Mouse (Mus musculus) lung, embryonic 14.5 days (tissue): Measurements from ENCODE around the gene Dgkz. TPM values are rescaled to one million over a fixed set of nuclear protein-coding genes. Genes with fewer than 3 reads are reported as not detected.

Source experiments
- ATAC-seq: fragments of 200-750 bp; cut with Nextera tagmentation; 2 replicates; pipeline ENCODE4 v1.8.0; 2017; ENCODE audit warnings: mild to moderate bottlenecking, moderate TSS enrichment, moderate library complexity; ENCODE audit not compliant: insufficient read depth
- DNase-seq: peaks from one replicate; pipeline ENCODE4 v3.0.0-alpha.2; 2015
- H3K27ac ChIP-seq: fragments of 300-500 bp; sonication (generic); 2 replicates; pipeline ENCODE4 v1.5.1; 2014; ENCODE audit warnings: low read depth, mild to moderate bottlenecking, moderate library complexity
- H3K27me3 ChIP-seq: fragments of 300-500 bp; sonication (generic); 2 replicates; pipeline ENCODE4 v1.6.1; 2014; ENCODE audit warnings: low read length, control low read depth; ENCODE audit not compliant: insufficient read depth
- H3K36me3 ChIP-seq: fragments of 300-500 bp; sonication (generic); 2 replicates; pipeline ENCODE4 v1.6.1; 2014; ENCODE audit warnings: control low read depth; ENCODE audit not compliant: insufficient read depth
- H3K4me1 ChIP-seq: fragments of 300-500 bp; sonication (generic); 2 replicates; pipeline ENCODE4 v1.6.1; 2014; ENCODE audit warnings: antibody characterized with exemption, control low read depth; ENCODE audit not compliant: insufficient read depth
- H3K4me2 ChIP-seq: fragments of 300-500 bp; sonication (generic); 2 replicates; pipeline ENCODE4 v1.6.1; 2014; ENCODE audit warnings: mild to moderate bottlenecking
- H3K4me3 ChIP-seq: fragments of 300-500 bp; sonication (generic); 2 replicates; pipeline ENCODE4 v1.5.1; 2014; ENCODE audit warnings: low read depth, low read length
- H3K9ac ChIP-seq: fragments of 300-500 bp; sonication (generic); 2 replicates; pipeline ENCODE4 v1.6.1; 2014
- H3K9me3 ChIP-seq: fragments of 300-500 bp; sonication (generic); 2 replicates; pipeline ENCODE4 v1.6.1; 2016; ENCODE audit warnings: low read depth, low read length, control low read depth
- CTCF ChIP-seq: IDR thresholded peaks from 2 replicates; pipeline ENCODE4 v1.5.1; 2016; ENCODE audit warnings: antibody characterized with exemption, low read depth
- WGBS: fragments of 180-500 bp; shearing (Covaris S2); extraction: QIAGEN DNeasy Blood & Tissue Kit; methylation state at CpG from one replicate; pipeline ENCODE4 v1.1.7; 2014; 5-methylcytosine and 5-hydroxymethylcytosine counted together
- polyA plus RNA-seq: library from polyadenylated mRNA; unstranded; fragments of >200 nt; fragmentation: Nextera tagmentation; extraction: Ambion mirVana; gene quantifications from 2 replicates; pipeline ENCODE4 v1.2.1, GENCODE M21; 2014

Gene Dgkz
- polyA plus RNA-seq, 1 experiment from 2014 or later: 63.9 TPM

GRCm38 (mm10) chr2:91936154-91936553, 39.5 kb downstream of the Dgkz start:
- TF ChIP-seq CTCF: no peak
- Histone ChIP-seq H3K36me3 (peaks cover 81% of the 10 kb centered on the region), H3K4me3 (no peak overlapping the region), H3K27ac (no peak overlapping the region), H3K9ac (no peak overlapping the region), H3K9me3 (no peaks in the 10 kb centered on the region), H3K4me2 (no peak overlapping the region), H3K4me1 (peaks cover 11% of the 10 kb centered on the region), H3K27me3 (no peaks in the 10 kb centered on the region)
- DNase-seq (no peak), ATAC-seq (no peak)
- WGBS: 91% methylated on average over 7 of the region's 7 CpGs

GRCm38 (mm10) chr2:91934826-91935525, 40.7 kb downstream of the Dgkz start:
- DNase-seq (no peak), ATAC-seq (no peak)
- Histone ChIP-seq H3K4me2 (no peak overlapping the region), H3K4me1 (peaks cover 11% of the 10 kb centered on the region), H3K4me3 (no peak overlapping the region), H3K9ac (no peak overlapping the region), H3K27me3 (no peaks in the 10 kb centered on the region), H3K36me3 (peaks cover 69% of the 10 kb centered on the region), H3K27ac (no peak overlapping the region), H3K9me3 (no peaks in the 10 kb centered on the region)
- TF ChIP-seq CTCF: no peak
- WGBS: 86% methylated on average over 9 of the region's 9 CpGs

DNA sequence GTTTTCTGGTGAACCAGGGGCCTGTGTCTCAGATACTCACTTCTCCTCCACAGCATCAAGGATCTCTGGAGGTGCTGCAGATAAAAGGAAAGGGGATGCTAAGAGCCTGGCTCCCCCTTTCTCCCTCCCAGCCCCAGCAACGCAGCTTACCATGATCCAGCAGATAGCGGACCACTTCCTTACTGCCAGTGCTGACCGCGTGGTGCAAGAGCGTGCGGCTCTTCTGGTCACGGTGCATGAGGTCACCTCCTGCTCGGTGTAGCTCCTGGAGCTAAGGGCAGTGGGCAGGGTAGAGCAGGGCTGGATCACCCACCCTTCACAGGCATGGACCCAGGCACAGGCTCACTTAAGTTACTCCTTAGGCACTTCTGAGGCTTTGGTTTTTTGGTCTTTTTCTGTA, 41.6 kb downstream of the Dgkz start:
- no peak overlapping the region for H3K27ac ChIP-seq
- H3K4me1 ChIP-seq: peaks cover 11% of the 10 kb centered on the region
- no peak overlapping the region for H3K4me3 ChIP-seq
- no peak overlapping the region for H3K9ac ChIP-seq
- H3K27me3 ChIP-seq: no peaks in the 10 kb centered on the region
- WGBS: 37% methylated on average over 8 of the region's 8 CpGs
- peaks cover 64% of the 10 kb centered on the region for H3K36me3 ChIP-seq
- no peaks in the 10 kb centered on the region for H3K9me3 ChIP-seq
- TF ChIP-seq CTCF: no peak
- H3K4me2 ChIP-seq: no peak overlapping the region
- ATAC-seq (no peak), DNase-seq (no peak)

- no peak for ATAC-seq
- no peak for DNase-seq
- H3K36me3 ChIP-seq: peaks cover 63% of the 10 kb centered on the region
These were observed 42.2 kb downstream of the Dgkz start for GRCm38 (mm10) chr2:91933471-91933870.

GRCm38 (mm10) chr2:91932737-91933350, 42.8 kb downstream of the Dgkz start:
- WGBS: 17% methylated on average over 6 of the region's 6 CpGs
- H3K9me3 ChIP-seq: no peaks in the 10 kb centered on the region
- H3K27ac ChIP-seq: peak overlapping the region; percentile 98
- H3K4me3 ChIP-seq: peak overlapping the region; percentile 77; the same call in 1 of the 2 replicates
- peaks cover 60% of the 10 kb centered on the region for H3K36me3 ChIP-seq
- H3K27me3 ChIP-seq: no peaks in the 10 kb centered on the region
- H3K9ac ChIP-seq: peak overlapping the region; percentile 96
- no peak for DNase-seq
- no peak for ATAC-seq
- peaks cover 11% of the 10 kb centered on the region for H3K4me1 ChIP-seq
- no peak for TF ChIP-seq CTCF
- H3K4me2 ChIP-seq: peak overlapping the region; percentile 90

More at GRCm38 (mm10) chr2:91933471-91933870, 42.2 kb downstream of the Dgkz start:
- peaks cover 11% of the 10 kb centered on the region for H3K4me1 ChIP-seq
- H3K4me3 ChIP-seq: no peak overlapping the region
- H3K9me3 ChIP-seq: no peaks in the 10 kb centered on the region
- no peak for TF ChIP-seq CTCF
- H3K27me3 ChIP-seq: no peaks in the 10 kb centered on the region
- 47% methylated on average over 9 of the region's 9 CpGs for WGBS
- H3K4me2 ChIP-seq: no peak overlapping the region
- no peak overlapping the region for H3K9ac ChIP-seq
- 0 out of 2 replicates have a peak overlapping the region, but pooled peaks have one; percentile 38 for H3K27ac ChIP-seq

GRCm38 (mm10) chr2:91932160-91932711, 43.4 kb downstream of the Dgkz start, which contains the start of gene Mdk:
TSS of gene Mdk (minus strand) at chr2:91932297.
- Histone ChIP-seq H3K9me3 (no peaks in the 10 kb centered on the region), H3K9ac (peak within 1 kb of the TSS; percentile 96), H3K36me3 (peaks cover 54% of the 10 kb centered on the region), H3K4me2 (peak within 1 kb of the TSS; percentile 90), H3K27me3 (no peaks in the 10 kb centered on the region), H3K4me1 (peaks cover 11% of the 10 kb centered on the region), H3K4me3 (peak within 1 kb of the TSS; percentile 77), H3K27ac (peak within 1 kb of the TSS; percentile 98)
- 0 out of 2 replicates have a peak, but pooled peaks have one; percentile 0 for ATAC-seq
- no peak for TF ChIP-seq CTCF
- WGBS: 3% methylated on average over 16 of the region's 16 CpGs
- peak; percentile 67 for DNase-seq
